Mouse (Mus musculus): ENCODE results near the gene Evi5.

Gene Evi5

DNA sequence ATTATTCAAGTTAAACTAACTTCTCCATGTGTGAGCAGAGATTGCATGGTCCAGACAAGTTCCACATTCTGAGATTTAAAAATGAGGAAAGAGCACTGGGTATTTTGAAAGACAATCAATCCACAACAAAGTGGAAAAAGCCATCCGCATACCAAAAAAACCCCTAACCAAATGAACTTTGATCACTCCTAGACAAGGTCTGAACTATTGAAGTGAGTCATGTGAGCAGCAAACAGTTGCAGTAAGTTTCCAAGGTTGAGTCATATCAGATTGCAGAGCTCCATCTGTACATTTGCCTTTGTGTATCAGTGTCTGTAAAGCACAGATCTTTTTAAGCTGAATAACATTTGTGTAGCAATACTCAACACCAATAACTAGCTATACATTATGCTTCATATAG is 120.2 kb downstream of the Evi5 start:
- no peak for TF ChIP-seq GATA4 (IDR thresholded peaks at IDR 0.05; ENCODE audit: insufficient replicate concordance, low read length)

DNA sequence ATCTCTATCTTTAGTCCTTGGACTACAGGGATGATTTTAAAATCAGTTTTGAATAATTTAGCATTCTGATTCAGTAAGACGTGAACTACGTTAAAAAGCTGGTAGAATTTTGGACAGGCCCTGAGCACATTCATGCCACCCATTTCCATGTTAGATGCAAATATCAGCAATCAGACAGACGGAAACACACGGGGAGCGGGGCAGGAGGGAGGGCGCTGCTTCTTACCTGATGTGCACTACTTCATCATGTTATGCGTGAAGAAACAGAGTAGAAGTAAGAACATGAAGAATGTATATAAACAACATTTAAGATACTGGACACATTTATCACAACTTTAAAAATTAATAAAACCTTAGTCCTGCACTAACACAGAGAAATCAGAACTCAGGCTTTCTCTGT is 121.3 kb downstream of the Evi5 start:
- no peak for TF ChIP-seq GATA4 (IDR thresholded peaks at IDR 0.05; ENCODE audit: insufficient replicate concordance, low read length)

DNA sequence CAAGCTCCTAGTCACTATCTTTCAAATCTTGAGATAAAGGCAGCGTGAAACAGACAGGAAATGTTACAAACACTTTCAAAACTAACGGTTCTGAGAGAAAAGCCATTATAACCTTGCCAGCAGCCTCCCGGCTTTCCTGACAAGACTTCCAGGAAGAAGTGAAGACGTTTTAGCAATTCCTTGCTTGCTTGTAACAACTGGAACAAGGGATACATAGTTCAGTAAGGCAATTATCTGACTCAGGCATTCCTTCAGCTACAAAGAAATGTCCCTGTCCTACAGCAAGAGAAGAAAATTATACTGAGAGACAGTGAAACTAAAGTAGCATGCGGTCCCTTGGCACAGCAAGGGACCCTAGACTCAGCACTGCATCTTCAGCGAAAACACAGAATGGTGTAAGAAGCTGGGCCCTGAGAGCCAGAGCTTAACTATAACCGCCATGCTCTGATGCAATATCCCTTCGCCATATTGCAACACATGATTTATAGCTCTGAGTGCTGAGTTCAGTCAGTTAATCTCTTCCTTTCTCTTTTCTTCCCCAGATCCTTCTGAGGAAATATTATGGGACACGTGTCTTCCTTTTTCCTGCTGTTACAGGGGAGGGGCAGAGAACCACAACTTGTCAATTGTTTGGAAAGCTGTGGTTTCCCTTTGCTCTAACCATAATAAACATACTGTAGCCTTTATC is 125.5 kb downstream of the Evi5 start:
- TF ChIP-seq GATA4 (IDR thresholded peaks at IDR 0.05; ENCODE audit: insufficient replicate concordance, low read length), result no peak

DNA sequence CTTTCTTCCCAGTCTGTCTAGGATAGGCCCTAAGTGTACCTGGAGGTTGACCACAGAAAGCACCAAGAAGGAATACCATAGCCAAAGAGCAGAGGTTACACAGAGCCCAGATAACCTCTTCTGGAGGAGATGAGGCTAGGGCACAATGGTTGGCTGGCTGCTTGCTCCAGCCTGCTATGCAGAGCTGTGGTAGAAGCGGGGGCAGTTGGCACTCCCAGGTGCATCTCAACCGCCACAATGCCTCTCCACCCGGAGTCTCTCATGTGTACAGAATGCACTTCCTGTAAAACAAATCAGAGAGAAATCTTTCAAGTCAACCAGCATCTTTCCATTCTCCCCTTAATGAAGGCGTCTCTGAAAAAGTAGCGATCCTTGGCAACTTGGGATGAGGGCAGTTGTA is 135.9 kb downstream of the Evi5 start:
- no peak for TF ChIP-seq GATA4 (IDR thresholded peaks at IDR 0.05; ENCODE audit: insufficient replicate concordance, low read length)

DNA sequence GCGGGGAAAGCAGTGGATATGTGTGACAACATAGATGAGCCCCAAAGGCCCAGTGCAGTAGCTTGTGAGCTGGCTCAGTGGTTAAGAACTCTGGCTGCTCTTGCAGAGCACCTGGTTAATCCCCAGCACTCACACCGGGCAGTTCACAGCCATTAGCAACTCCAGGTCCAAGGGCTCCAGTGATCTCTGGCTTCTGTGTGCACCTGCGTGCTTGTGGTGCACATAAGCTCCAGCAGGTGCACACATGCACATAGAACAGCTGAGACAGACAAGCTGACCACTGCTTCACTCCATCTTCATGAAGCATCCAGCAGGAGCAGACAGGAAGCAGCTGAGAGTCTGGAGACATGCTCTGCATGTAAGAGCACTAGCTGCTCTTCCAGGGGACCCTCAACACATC is 136.6 kb downstream of the Evi5 start:
- no peak for TF ChIP-seq GATA4 (IDR thresholded peaks at IDR 0.05; ENCODE audit: insufficient replicate concordance, low read length)

DNA sequence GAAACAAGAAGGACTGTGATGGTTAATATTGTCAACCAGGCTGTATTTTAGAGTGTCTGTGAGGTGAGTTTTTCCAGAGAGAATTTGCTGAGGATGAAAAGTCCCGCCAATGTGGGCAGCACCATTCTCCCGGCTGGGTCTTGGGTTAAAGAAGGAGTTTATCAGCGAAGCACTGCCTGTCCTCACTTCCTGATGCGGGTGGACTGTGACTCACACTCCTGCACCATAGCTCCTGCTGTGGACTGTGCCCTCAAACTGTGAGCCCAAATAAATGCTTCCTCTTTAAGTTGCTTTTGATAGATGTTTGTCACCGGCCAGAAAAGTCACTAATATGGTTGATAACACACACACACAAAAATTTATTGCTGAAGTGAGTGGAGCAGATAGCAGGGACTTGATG is 138.7 kb downstream of the Evi5 start:
- TF ChIP-seq GATA4 (IDR thresholded peaks at IDR 0.05; ENCODE audit: insufficient replicate concordance, low read length), result no peak

DNA sequence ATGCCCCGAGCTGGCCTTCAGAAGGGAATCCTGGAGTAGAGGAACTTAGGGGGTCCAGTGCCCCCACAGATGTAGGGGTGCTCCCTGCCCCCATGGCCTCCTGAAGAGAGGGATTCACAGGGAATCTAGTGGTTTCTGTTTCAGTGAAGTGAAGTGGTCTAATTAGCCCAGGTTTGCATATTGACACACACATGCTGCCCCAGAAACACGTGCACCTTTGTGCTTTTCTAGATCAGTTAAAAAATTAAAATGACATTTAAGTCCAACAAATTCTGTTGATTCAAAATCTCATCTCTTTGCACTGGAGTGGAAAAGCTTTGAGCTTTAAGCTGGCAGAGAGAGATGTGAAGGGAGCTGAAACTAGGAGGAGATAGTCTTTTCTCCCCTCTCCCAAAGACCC is 143.1 kb downstream of the Evi5 start:
- TF ChIP-seq GATA4 (IDR thresholded peaks at IDR 0.05; ENCODE audit: insufficient replicate concordance, low read length), result no peak

DNA sequence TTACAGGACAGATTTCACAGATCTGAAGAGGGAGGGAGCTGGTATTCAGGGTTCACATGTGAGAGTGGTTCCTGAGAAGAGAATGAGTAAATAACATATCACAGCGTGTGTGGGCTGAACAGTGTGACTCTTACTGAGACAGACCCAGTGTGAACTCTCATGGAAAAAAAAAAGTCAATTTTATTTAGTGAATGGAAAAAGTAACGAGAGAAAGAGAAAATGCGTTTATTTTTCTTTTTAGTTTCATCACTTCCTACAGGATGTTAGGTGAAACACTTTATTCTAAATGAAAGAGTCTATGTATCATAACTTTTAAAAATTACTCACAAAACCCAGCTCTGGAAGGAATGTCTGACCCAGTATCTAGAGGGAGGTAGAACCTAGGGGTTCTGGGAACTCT is 143.5 kb downstream of the Evi5 start:
- TF ChIP-seq GATA4 (IDR thresholded peaks at IDR 0.05; ENCODE audit: insufficient replicate concordance, low read length), result no peak

DNA sequence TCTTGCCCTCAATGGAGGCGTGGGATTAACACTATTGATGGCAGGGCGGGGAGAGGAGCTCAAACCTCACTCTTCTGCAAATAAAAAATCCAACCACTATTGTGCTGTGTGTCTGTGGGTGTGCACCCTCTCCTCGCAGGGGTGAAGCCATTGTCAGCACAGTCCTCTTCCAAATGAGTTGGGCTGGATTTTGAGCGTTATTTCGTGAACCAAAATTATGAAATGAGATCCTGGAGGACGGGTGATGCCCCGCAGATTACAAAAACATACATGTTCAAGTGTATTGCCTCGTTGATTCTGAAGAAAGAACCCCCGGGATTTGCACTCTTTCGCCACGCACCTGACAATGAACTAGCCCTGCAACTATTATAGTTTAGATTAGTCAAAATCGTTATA is 147.9 kb downstream of the Evi5 start:
- TF ChIP-seq GATA4 (IDR thresholded peaks at IDR 0.05; ENCODE audit: insufficient replicate concordance, low read length), result no peak

DNA sequence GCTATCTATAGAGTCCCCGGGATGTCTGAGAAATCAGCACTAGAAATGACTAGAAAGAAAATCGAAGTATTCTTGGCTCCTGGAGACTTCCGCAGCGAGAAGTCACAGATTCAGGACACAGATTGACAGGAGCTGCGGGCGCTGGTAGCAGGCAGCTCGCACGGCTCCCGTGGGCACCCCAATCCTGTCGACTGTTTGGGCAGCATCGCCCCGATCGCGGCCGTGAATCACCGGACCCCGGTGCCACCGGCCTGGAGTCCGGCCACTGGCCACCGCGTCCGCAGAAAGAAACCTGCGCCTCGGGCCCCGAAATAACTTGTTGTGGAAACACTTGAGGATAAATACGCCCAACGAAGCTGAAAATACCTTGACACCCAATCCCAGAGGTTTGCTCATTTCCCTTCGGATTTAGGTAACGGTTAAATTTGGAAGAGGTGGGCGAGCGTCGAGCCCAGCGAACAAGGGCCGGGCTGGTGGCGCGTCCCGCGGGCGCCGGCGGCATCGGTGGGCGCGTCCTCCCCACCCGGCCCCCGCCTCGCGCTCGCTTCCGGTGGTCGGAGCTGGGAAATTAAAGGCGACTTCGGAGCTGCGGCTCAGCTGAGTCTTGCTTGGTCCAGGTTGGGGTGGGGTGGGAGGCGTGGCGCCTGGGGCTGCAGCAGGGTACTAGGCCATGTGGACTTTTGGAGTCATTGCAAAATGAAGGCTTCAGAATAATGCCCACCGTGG is 148.5 kb downstream of the Evi5 start:
- no peak for TF ChIP-seq GATA4 (IDR thresholded peaks at IDR 0.05; ENCODE audit: insufficient replicate concordance, low read length)

DNA sequence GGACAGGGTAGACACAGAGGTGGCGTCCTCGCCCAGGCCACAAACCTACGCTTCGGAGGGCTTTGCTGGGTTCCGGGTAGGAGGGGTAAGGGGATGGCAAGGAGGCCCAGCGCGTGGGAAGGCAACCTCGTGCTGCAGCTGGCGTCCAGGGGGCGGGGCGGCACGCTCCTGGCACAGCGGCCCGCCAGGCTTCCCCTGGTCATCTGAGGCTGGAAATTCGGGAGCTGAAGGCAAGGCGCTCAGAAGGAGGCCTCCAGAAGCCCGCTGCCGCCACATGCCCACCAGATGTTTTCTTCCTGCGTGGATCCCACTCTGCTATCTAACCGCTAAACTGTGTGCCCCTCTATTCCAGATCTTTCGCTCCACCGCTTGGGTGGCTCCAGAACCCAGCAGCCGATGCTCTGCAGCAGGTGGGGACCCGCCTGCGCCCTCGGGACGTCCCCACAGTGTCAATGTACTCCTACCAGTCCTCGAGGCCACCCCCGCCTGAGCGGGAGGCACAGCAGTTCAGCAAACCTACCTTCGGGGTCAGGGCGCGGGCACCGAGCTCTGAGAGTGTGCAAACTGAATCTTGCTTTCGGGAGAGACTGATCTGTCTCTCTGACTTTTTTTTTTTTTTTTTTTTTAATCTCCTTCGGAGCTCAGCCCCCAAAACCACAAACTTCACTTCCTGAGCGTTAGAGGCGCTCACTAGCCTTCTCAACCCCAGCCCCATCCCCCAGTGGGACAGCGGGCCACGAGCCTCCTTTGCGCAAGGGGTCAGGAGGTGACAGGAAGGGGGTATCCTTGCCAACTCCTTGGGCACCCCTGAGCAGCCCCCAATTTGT is 149.3 kb downstream of the Evi5 start, which contains the start of gene Gfi1:
Gfi1 (minus strand) TSS at position 602 of the 827 bp plus-strand sequence.
- no peak for TF ChIP-seq GATA4 (IDR thresholded peaks at IDR 0.05; ENCODE audit: insufficient replicate concordance, low read length)

DNA sequence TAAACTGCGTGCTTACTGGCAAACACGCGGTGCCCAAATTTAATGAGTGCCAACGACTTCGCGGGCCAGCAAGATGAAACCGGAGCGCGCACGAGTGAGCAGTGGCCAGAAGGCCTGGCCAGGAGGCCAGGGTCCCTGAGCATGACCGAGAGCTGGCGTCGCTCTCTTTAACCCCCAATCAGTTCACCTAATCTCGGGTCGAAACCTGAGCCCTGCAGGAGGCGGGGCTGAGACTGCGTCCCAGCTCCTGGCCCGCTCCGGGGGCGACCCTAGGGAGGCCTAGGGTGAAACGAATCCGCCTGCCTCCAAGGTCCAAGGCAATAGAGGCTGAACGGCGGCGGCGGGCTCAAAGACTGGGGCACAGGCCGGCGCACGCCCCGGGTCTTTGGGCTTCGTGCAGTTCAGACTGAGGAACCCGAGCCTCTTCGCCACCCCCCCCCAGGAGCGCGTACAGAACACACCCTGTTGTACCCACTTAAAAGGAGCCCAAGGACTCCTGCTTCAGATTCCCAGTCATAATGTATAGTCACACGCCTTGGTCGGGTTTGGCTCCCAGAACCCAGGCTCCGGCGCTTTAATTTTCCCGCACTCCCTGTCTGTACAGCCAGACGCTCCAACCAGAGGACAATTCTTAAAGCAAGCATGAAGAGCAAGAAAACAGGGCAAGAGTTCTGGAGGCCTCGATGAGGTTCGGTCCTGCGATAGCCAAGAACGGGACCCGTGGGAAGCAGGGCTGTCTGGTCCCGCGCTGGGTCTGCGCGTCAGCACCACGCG is 150.1 kb downstream of the Evi5 start:
- no peak for TF ChIP-seq GATA4 (IDR thresholded peaks at IDR 0.05; ENCODE audit: insufficient replicate concordance, low read length)

DNA sequence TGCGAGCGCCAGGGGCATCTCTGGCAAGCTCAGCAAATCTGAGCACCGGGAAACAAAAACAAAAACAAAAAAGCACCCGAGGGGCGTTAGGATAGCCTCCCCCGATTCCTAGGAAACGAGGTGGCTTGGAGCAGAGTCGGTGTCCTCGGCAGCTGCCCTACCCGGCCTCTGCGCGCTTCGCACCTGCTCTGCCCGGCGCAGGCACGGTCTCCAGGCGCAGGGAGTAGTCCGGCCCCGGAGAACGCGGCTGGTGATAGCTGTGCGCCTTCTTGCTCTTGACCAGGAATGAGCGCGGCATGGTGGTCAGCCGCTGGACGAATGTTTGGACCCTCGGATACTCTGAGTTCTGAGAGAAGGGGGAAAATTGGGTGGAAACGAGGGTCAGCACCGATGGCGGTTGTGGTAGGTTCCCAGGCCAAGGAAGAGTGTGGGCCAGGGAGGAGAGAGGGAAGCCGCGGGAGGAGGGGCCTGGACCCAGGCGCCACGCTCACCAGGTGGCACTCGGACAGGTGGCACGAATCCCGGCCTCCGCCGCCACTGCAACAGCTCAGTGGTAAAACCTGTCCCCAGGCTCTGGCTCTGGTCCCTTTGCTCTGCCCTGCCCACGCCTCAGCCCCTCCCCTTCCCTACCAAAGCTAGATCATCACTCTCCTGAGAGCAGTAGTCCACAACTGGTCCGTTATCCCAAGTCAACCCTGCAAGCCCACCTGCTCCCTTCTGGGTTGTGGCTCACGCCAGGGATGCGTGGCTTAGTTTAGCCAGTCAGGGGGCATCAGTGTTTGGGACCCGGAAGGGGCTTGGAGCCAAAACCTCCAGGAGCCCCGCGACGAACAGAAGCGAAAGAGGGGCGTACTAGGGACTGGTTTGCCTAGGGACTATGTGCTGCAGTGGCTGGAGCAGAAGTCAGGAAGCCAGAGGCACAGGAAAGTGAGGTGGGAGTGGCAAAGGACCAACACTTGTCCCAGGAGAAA is 151.1 kb downstream of the Evi5 start:
- no peak for TF ChIP-seq GATA4 (IDR thresholded peaks at IDR 0.05; ENCODE audit: insufficient replicate concordance, low read length)

Data from liver, adult (tissue).